Mouse (Mus musculus) kidney, postnatal 0 days (tissue): ENCODE data around the gene Nmur1. TPM values are rescaled to one million over a fixed set of nuclear protein-coding genes. Genes with fewer than 3 reads are reported as not detected.
"Not testable (repeated sequence)": the region's sequence is repeated elsewhere in the genome, so short reads cannot be mapped to it uniquely, and the experiment has no call there.

ENCODE experiments used
- ATAC-seq: fragments of 200-750 bp; cut with Nextera tagmentation; replicated peaks from 2 replicates; pipeline ENCODE4 v1.8.0; 2017; ENCODE audit warnings: low read depth, moderate number of reproducible peaks, moderate TSS enrichment, moderate library complexity; ENCODE audit not compliant: low FRiP score
- DNase-seq: peaks from one replicate; pipeline ENCODE4 v3.0.0-alpha.2; 2016; ENCODE audit warnings: low spot score
- H3K27ac ChIP-seq: fragments of 300-500 bp; sonication (generic); 2 replicates; pipeline ENCODE4 v1.5.1; 2014; ENCODE audit warnings: mild to moderate bottlenecking
- H3K27me3 ChIP-seq: fragments of 300-500 bp; sonication (generic); 2 replicates; pipeline ENCODE4 v1.6.1; 2014; ENCODE audit warnings: low read length, mixed read lengths; ENCODE audit not compliant: insufficient read depth
- H3K36me3 ChIP-seq: fragments of 300-500 bp; sonication (generic); 2 replicates; pipeline ENCODE4 v1.6.1; 2014; ENCODE audit warnings: low read length, mixed read lengths; ENCODE audit not compliant: insufficient read depth
- H3K4me1 ChIP-seq: fragments of 300-500 bp; sonication (generic); replicated peaks from 2 replicates; pipeline ENCODE4 v1.6.1; 2014; ENCODE audit warnings: antibody characterized with exemption, low read length, mixed read lengths; ENCODE audit not compliant: insufficient read depth
- H3K4me2 ChIP-seq: fragments of 300-500 bp; sonication (generic); 2 replicates; pipeline ENCODE4 v1.6.1; 2014; ENCODE audit warnings: mild to moderate bottlenecking, low read length, moderate library complexity, mixed read lengths
- H3K4me3 ChIP-seq: fragments of 300-500 bp; sonication (generic); replicated peaks from 2 replicates; pipeline ENCODE4 v1.5.1; 2014; ENCODE audit warnings: low read depth, low read length
- H3K9ac ChIP-seq: fragments of 300-500 bp; sonication (generic); 2 replicates; pipeline ENCODE4 v1.6.1; 2014; ENCODE audit warnings: low read depth, low read length
- H3K9me3 ChIP-seq: fragments of 300-500 bp; sonication (generic); replicated peaks from 2 replicates; pipeline ENCODE4 v1.6.1; 2016; ENCODE audit warnings: low read length, inconsistent platforms, mixed read lengths
- CTCF ChIP-seq: IDR thresholded peaks from 2 replicates; pipeline ENCODE4 v1.5.1; 2016; ENCODE audit warnings: antibody characterized with exemption, low read depth, mild to moderate bottlenecking, moderate library complexity
- WGBS: fragments of 180-500 bp; shearing (Covaris S2); extraction: QIAGEN DNeasy Blood & Tissue Kit; methylation state at CpG from one replicate; pipeline ENCODE4 v1.1.7; 2014; 5-methylcytosine and 5-hydroxymethylcytosine counted together
- microRNA-seq: library from miRNA; unstranded; fragments of <30 nt; microRNA quantifications from one replicate; pipeline ENCODE4, GENCODE M21; 2016
- polyA plus RNA-seq: library from polyadenylated mRNA; unstranded; fragments of >200 nt; fragmentation: Nextera tagmentation; extraction: Ambion mirVana; gene quantifications from 2 replicates; pipeline ENCODE4 v1.2.1, GENCODE M21; 2015

The Nmur1 gene
- polyA plus RNA-seq, 1 experiment from 2014 or later, result not detected

DNA sequence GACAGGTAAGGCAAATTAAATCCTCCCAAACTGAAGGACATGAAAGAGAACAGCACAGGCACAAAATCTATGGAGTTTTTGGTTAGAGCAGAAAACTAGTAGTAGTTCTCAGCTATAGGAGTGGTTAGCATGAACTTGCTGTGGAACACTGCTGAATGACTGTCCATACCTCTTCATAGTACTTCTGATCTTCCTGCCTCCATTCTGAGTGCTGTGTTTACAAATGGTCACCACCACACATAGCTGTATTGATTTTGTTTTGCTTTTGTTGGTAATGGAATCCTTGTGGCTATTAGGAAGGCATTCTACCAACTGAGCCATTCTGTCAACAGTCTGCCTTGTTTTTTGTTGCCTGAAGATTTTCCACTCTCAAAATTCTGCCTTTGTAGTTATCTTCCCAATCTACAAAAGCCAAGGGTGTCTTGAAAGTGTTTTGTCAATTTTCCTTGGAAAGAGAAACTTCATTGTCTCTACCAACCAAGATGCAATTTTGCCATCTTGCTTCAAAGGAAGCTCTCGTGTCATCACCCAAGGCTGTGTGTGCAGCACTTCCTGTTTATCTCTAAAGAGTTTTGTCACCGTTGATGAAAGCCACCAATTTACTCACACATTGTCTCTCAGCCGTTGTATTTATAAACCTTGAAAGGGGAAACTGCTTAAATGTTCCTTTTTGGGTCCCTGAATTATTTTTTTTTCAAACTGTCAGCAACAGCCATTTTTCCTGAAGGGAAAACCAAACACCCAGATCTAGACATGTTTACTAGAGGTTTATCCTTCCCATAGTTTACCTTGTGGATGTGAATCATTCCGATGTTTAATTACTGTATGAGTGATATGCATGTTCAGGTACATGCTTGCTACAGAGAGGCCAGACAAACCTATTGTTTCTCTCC is 81.8 kb downstream of the Nmur1 start:
- no peak overlapping the region for H3K4me2 ChIP-seq
- no peak for DNase-seq
- 59% methylated on average over 4 of the region's 4 CpGs for WGBS

DNA sequence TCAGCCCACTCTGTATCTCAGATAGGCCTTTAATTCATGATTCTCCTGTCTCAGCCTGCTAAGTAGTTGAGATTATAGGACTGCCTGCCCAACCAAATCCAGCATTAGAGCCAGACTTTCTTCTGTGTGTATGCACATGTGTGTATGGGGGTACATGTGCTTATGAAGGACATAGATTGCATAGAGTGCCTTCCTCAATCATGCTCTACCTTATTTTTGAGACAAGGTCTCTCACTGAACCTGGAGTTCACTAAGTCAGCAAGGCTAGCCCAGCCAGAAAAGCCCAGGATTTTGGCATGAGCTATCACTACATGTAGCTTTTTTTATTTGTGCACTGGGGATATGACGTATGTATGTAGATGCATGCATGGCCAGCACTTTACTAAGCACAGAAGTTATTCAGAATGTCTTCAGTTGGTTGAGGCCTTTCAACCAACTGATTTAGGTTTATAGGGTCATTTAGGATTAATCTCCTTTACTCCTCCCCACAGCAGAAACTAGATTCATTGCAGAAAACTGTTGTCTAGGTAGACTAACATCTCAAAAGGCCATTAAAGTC is 82.9 kb downstream of the Nmur1 start:
- Histone ChIP-seq H3K4me2 (no peak overlapping the region), H3K27ac (no peak overlapping the region), H3K27me3 (no peaks in the 10 kb centered on the region), H3K4me3 (no peak overlapping the region), H3K4me1 (no peaks in the 10 kb centered on the region), H3K36me3 (peaks cover 4% of the 10 kb centered on the region; the same call in 1 of the 2 replicates), H3K9me3 (no peaks in the 10 kb centered on the region), H3K9ac (no peak overlapping the region)
- TF ChIP-seq CTCF, result no peak
- DNase-seq, result no peak
- ATAC-seq, result no peak
- 89% methylated on average over 1 of the region's 1 CpGs for WGBS

More for the DNA sequence above, 81.8 kb downstream of the Nmur1 start:
- H3K36me3 ChIP-seq, result peaks cover 14% of the 10 kb centered on the region; the same call in 1 of the 2 replicates
- H3K9ac ChIP-seq, result no peak overlapping the region
- H3K4me1 ChIP-seq, result no peaks in the 10 kb centered on the region
- H3K27ac ChIP-seq, result no peak overlapping the region
- H3K9me3 ChIP-seq, result no peaks in the 10 kb centered on the region
- no peak for TF ChIP-seq CTCF
- no peak for ATAC-seq
- no peaks in the 10 kb centered on the region for H3K27me3 ChIP-seq
- no peak overlapping the region for H3K4me3 ChIP-seq

DNA sequence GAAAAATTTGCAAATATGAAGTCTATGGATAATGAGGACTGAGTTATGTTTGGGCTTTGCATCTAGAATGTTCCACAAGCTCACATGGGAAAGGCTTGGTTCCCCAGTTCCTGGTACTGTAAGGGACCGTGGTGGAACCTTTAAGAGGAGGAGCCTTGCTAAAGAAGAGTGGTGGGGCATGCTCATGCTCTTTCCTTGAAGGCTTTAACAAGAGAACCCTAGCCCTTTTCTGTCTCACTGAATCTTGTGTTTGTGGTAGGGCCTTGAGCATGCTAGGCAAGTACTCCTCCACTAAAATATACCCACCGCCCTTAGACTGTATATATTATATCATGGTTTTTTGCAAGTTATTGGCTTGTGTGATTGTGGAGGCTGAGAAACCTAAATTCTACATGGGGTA is 83.7 kb downstream of the Nmur1 start:
- Histone ChIP-seq H3K36me3 (peaks cover 4% of the 10 kb centered on the region; the same call in 1 of the 2 replicates), H3K4me1 (no peaks in the 10 kb centered on the region), H3K9ac (no peak overlapping the region), H3K4me2 (no peak overlapping the region), H3K9me3 (no peaks in the 10 kb centered on the region), H3K27ac (no peak overlapping the region), H3K27me3 (no peaks in the 10 kb centered on the region), H3K4me3 (no peak overlapping the region)
- ATAC-seq (no peak), DNase-seq (no peak)
- TF ChIP-seq CTCF, result no peak
- 96% methylated on average over 2 of the region's 2 CpGs for WGBS

DNA sequence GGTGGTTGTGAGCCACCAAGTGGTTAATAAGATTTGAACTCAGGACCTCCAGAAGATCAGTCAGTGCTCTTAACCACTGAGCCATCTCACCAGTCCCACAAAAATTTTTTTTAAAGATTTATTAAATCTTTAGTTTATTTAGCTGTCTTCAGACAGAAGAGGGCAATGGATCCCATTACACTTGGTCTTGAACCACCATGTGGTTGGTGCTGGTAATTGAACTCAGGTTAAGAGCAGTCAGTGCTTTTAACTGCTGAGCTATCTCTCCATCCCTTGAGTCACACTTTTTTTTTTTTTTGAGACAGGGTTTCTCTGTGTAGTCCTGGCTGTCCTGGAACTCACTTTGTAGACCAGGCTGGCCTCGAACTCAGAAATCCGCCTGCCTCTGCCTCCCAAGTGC is 84.9 kb downstream of the Nmur1 start:
- not testable (repeated sequence) for H3K4me3 ChIP-seq, H3K36me3 ChIP-seq, H3K4me2 ChIP-seq, ATAC-seq, H3K27ac ChIP-seq, H3K4me1 ChIP-seq, H3K9me3 ChIP-seq, H3K27me3 ChIP-seq, DNase-seq, H3K9ac ChIP-seq
- TF ChIP-seq CTCF, result 0 out of 2 replicates have a peak, but pooled peaks have one; percentile 6
- 95% methylated on average over 2 of the region's 2 CpGs for WGBS

DNA sequence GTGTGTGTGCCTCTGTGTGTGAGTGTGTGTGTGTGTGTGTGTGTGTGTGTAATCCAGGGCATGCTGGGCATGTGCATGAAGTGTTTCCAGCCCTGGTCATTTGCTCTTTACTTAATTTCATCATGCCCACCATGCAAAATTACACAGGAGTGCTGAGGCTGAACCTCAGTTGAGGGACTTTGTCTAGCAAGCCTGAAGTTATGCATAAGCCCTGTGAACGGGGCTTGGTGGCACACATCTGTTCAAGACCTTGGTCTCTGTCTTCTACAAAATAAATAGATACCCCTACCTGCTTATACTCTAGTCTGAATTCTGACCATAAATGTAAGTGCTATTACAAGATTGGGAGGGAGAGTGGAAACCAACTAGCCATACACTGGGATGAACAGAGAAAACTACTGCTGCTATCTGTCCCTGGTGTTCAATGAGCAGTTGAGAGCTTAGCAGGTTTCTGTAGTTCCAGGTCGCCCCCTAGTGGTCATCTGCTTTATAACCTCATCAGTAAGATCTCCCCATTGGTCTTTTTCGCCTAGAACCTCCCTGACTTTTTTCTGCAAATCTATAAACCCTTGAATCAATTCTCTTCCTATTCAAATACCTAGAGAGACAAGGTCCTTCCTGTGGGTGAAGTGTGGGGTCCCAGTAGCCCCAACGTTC is 86.7 kb downstream of the Nmur1 start:
- Histone ChIP-seq H3K9me3 (no peaks in the 10 kb centered on the region), H3K27me3 (no peaks in the 10 kb centered on the region), H3K4me3 (no peak overlapping the region), H3K4me2 (no peak overlapping the region), H3K27ac (no peak overlapping the region), H3K36me3 (no peaks in the 10 kb centered on the region), H3K4me1 (no peaks in the 10 kb centered on the region), H3K9ac (no peak overlapping the region)
- TF ChIP-seq CTCF, result peak; percentile 97
- 32% methylated on average over 4 of the region's 4 CpGs for WGBS
- DNase-seq (peak; percentile 94), ATAC-seq (0 out of 2 replicates have a peak, but pooled peaks have one; percentile 44)

DNA sequence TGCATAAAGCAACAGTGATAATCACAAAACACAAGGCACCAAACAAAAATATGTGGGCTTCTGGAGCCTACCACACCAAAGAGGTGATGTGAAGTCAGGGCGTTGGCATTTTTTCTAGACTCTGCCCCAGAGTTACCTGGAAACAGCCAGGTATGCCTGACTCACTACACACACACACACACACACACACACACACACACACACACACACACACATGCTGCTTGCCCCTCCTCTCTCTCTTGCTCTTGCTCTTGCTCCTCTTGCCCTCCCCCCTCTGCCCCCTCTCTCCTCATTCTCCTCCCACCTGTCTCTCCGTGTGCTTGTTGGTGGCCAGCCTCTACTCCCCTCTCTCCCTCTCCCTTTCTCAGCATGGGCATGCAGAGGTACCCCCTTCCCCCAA is 89.7 kb downstream of the Nmur1 start:
- H3K36me3 ChIP-seq, result no peaks in the 10 kb centered on the region
- H3K4me3 ChIP-seq, result no peak overlapping the region
- H3K4me1 ChIP-seq, result no peaks in the 10 kb centered on the region
- no peak overlapping the region for H3K27ac ChIP-seq
- DNase-seq, result no peak
- H3K9ac ChIP-seq, result no peak overlapping the region
- H3K4me2 ChIP-seq, result no peak overlapping the region
- H3K9me3 ChIP-seq, result no peaks in the 10 kb centered on the region
- H3K27me3 ChIP-seq, result no peaks in the 10 kb centered on the region
- 42% methylated on average over 2 of the region's 2 CpGs for WGBS
- no peak for TF ChIP-seq CTCF
- ATAC-seq, result no peak

Small RNA genes within 50 kb of the gene (microRNA-seq; reads per million reads assigned to microRNA genes)
- gene mmu-mir-3535, result 49.1 reads per million, percentile 44 among the genes with 10 or more reads in this experiment

Other genes starting within 250 kb of the Nmur1 start
- gene B3gnt7, start 123.4 kb downstream of the Nmur1 start, polyA plus RNA-seq, result 10.3 and 10.8 TPM in 2 replicates
- 295 and 332 TPM in 2 replicates for gene Ncl, start 66.8 kb downstream of the Nmur1 start, polyA plus RNA-seq
- gene Tex44, start 101 bp upstream of the Nmur1 start, polyA plus RNA-seq, result not detected in 2 replicates
- gene Ptma, start 100.5 kb upstream of the Nmur1 start, polyA plus RNA-seq, result 2,429 and 2,697 TPM in 2 replicates
- gene Pde6d, start 156.4 kb upstream of the Nmur1 start, polyA plus RNA-seq, result 63.2 and 63.7 TPM in 2 replicates
- 27.9 and 28.6 TPM in 2 replicates for gene Cops7b, start 156.7 kb upstream of the Nmur1 start, polyA plus RNA-seq
- gene Nppc, start 244.3 kb upstream of the Nmur1 start, polyA plus RNA-seq, result 5.2 and 7.1 TPM in 2 replicates